Mouse (Mus musculus): ENCODE measurements around the gene Plk5. TPM values are rescaled to one million over a fixed set of nuclear protein-coding genes. Genes with fewer than 3 reads are reported as not detected.

The Plk5 gene
- polyA plus RNA-seq, 1 experiment: 0.05 TPM

DNA sequence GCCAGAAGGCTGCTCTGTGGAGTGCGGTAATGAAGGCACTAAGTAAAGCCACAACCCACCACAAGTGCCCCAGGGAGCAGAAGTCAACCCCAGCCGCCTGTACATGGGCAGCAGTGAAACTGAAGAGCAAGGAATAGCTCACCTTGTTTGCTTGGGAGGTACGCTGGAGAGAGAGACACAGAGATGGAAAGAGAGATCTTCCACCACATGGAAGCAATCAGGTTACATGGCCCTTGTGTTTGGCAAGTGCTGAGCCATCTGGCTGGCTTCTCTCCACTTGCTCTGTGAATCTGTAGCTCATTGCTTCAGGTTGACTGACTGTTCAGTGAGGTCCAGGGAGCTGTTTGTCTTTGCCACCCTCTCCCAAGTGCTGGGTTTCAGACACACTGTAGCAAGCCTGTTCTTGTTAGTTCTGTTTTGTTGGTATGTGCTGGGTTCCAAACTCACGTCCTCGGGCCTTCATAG is 23.7 kb upstream of the Plk5 start:
- Histone ChIP-seq H3K27me3 (ENCODE audit: control insufficient read depth, insufficient read depth, insufficient read length) (no peaks in the 10 kb centered on the region), H3K4me3 (no peak overlapping the region), H3K4me2 (ENCODE audit: low read depth) (no peak overlapping the region), H3K79me2 (ENCODE audit: control insufficient read depth, insufficient read depth) (no peaks in the 10 kb centered on the region), H3ac (ENCODE audit: control insufficient read depth, insufficient read length) (no peak overlapping the region), H3K36me3 (ENCODE audit: control insufficient read depth, insufficient read depth) (no peaks in the 10 kb centered on the region)
- no peak for TF ChIP-seq MYOG (IDR thresholded peaks at IDR 0.05; ENCODE audit: control insufficient read depth in 1 of 3, insufficient read depth in 1 of 3, insufficient read length in 2 of 3, low read depth in 2 of 3)
- TF ChIP-seq REST (IDR thresholded peaks at IDR 0.05; ENCODE audit: insufficient read depth, insufficient read length): no peak
- no peak for TF ChIP-seq POLR2AphosphoS2 (IDR thresholded peaks at IDR 0.05; ENCODE audit: insufficient read length, low read depth)
- no peak for TF ChIP-seq CEBPB (IDR thresholded peaks at IDR 0.05; ENCODE audit: insufficient read depth, poor library complexity, severe bottlenecking)
- TF ChIP-seq MAX (IDR thresholded peaks at IDR 0.05; ENCODE audit: low read depth): no peak
- no peak for TF ChIP-seq POLR2A (IDR thresholded peaks at IDR 0.05; ENCODE audit: insufficient read length, low read depth)
- no peak for TF ChIP-seq E2F4 (IDR thresholded peaks at IDR 0.05; ENCODE audit: insufficient read depth)
- no peak for TF ChIP-seq TCF12 (IDR thresholded peaks at IDR 0.05; ENCODE audit: insufficient read depth, poor library complexity, severe bottlenecking)
- TF ChIP-seq USF1 (IDR thresholded peaks at IDR 0.05; ENCODE audit: low read depth): no peak
- TF ChIP-seq SRF (IDR thresholded peaks at IDR 0.05; ENCODE audit: control insufficient read depth, insufficient read length, low read depth): no peak
- no peak for TF ChIP-seq MYOD1 (IDR thresholded peaks at IDR 0.05; ENCODE audit: control insufficient read depth in 1 of 3, insufficient read length in 2 of 3, low read depth in 2 of 3)
- no peak for TF ChIP-seq TCF3 (IDR thresholded peaks at IDR 0.05; ENCODE audit: insufficient read length, low read depth)

DNA sequence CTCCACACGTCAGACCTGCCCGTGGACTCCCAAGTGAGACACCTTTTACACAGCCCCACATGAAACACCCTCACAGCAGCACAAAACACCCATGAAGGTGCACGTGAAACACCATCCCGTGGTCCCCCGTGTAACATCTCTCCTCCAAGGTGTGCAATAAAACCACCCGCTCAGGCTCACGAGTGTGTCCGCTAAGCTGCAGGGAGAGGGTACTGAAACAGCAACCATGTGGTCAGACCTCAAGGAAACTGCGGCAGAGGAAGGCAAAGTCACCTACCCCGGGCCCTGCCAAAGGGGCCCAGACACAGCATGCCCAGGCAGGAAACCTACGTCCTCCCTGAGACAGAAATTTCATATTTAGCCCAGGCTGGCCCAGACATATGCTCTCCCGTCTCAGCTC is 20.0 kb upstream of the Plk5 start:
- no peaks in the 10 kb centered on the region for H3K79me2 ChIP-seq (ENCODE audit: control insufficient read depth, insufficient read depth)
- no peak overlapping the region for H3K4me3 ChIP-seq
- no peak overlapping the region for H3ac ChIP-seq (ENCODE audit: control insufficient read depth, insufficient read length)
- no peak for TF ChIP-seq TCF3 (IDR thresholded peaks at IDR 0.05; ENCODE audit: insufficient read length, low read depth)
- TF ChIP-seq POLR2AphosphoS2 (IDR thresholded peaks at IDR 0.05; ENCODE audit: insufficient read length, low read depth): peak; percentile 49
- no peak for TF ChIP-seq POLR2A (IDR thresholded peaks at IDR 0.05; ENCODE audit: insufficient read length, low read depth)
- H3K36me3 ChIP-seq (ENCODE audit: control insufficient read depth, insufficient read depth): no peaks in the 10 kb centered on the region
- H3K27me3 ChIP-seq (ENCODE audit: control insufficient read depth, insufficient read depth, insufficient read length): no peaks in the 10 kb centered on the region
- no peak overlapping the region for H3K4me2 ChIP-seq (ENCODE audit: low read depth)

DNA sequence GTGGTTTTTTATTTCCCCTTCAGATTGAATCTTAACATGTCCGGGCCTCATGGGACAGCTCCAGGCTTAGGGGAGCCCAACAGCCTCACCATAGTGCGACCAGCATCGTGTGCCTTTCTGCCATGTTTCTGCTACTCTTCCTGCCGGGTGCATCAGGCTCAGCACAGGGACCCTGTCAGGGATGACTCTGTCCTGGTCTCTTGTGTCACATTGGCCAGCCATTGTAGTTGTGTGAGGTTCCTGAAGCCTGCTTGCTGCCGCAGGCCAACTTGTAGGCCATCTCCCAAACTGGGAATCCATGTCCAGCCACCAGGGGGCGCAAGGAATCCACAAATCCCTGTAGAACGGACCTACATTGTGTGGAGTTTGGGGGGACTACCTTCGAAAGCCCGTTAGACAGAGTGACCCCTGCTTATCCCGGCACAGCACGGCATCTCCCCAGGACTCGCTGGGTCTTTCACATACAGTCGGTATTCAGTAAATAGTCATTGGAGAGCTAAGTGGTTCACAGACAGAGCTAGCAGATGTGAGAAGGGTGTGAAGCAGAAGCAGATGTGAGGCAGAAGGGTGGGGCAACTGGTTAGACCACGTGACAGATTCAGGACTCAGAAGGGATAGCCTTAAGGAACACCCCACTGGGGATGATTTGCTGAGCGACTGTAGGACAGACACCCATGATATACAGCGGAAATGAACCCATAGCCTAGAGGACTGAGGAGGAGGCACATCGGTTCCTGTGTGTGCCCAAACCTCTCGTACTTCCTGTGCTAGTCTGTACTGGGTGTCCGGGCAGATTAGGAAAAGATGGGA is 16.1 kb upstream of the Plk5 start:
- peak overlapping the region; percentile 51 for H3K4me2 ChIP-seq (ENCODE audit: low read depth)
- no peaks in the 10 kb centered on the region for H3K79me2 ChIP-seq (ENCODE audit: control insufficient read depth, insufficient read depth)
- no peaks in the 10 kb centered on the region for H3K36me3 ChIP-seq (ENCODE audit: control insufficient read depth, insufficient read depth)
- no peaks in the 10 kb centered on the region for H3K27me3 ChIP-seq (ENCODE audit: control insufficient read depth, insufficient read depth, insufficient read length)
- TF ChIP-seq POLR2A (IDR thresholded peaks at IDR 0.05; ENCODE audit: insufficient read length, low read depth) (peak; percentile 23), USF1 (IDR thresholded peaks at IDR 0.05; ENCODE audit: low read depth) (peak; percentile 92), POLR2AphosphoS2 (IDR thresholded peaks at IDR 0.05; ENCODE audit: insufficient read length, low read depth) (peak; percentile 83), MYOG (IDR thresholded peaks at IDR 0.05; ENCODE audit: control insufficient read depth in 1 of 3, insufficient read depth in 1 of 3, insufficient read length in 2 of 3, low read depth in 2 of 3) (no peak), SRF (IDR thresholded peaks at IDR 0.05; ENCODE audit: control insufficient read depth, insufficient read length, low read depth) (no peak)
- no peak overlapping the region for H3K4me3 ChIP-seq
- no peak overlapping the region for H3ac ChIP-seq (ENCODE audit: control insufficient read depth, insufficient read length)

DNA sequence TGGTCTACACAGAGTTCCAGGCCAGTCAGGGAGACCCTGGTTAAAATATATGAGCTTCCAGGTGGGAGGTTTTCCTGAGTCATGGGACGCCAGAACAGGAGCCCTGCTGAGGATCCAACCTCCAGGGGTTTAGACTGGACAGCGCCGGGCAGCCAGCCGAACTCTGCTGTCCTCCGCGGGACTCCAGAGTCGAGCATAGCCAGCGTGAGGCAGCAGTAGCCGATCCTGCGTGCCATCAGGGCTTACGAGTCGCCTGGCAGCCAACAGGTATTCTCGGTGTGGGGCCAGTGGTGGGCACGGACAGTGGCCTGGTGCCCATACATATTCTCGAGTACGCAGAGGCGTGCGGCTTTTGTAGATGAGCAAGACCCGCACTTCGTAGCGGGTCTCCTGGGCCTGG is 15.2 kb upstream of the Plk5 start:
- no peaks in the 10 kb centered on the region for H3K36me3 ChIP-seq (ENCODE audit: control insufficient read depth, insufficient read depth)
- H3K27me3 ChIP-seq (ENCODE audit: control insufficient read depth, insufficient read depth, insufficient read length): no peaks in the 10 kb centered on the region
- no peak overlapping the region for H3K4me3 ChIP-seq
- no peak overlapping the region for H3ac ChIP-seq (ENCODE audit: control insufficient read depth, insufficient read length)
- H3K4me2 ChIP-seq (ENCODE audit: low read depth): no peak overlapping the region
- H3K79me2 ChIP-seq (ENCODE audit: control insufficient read depth, insufficient read depth): no peaks in the 10 kb centered on the region
- TF ChIP-seq POLR2AphosphoS2 (IDR thresholded peaks at IDR 0.05; ENCODE audit: insufficient read length, low read depth): peak; percentile 54
- no peak for TF ChIP-seq USF1 (IDR thresholded peaks at IDR 0.05; ENCODE audit: low read depth)

DNA sequence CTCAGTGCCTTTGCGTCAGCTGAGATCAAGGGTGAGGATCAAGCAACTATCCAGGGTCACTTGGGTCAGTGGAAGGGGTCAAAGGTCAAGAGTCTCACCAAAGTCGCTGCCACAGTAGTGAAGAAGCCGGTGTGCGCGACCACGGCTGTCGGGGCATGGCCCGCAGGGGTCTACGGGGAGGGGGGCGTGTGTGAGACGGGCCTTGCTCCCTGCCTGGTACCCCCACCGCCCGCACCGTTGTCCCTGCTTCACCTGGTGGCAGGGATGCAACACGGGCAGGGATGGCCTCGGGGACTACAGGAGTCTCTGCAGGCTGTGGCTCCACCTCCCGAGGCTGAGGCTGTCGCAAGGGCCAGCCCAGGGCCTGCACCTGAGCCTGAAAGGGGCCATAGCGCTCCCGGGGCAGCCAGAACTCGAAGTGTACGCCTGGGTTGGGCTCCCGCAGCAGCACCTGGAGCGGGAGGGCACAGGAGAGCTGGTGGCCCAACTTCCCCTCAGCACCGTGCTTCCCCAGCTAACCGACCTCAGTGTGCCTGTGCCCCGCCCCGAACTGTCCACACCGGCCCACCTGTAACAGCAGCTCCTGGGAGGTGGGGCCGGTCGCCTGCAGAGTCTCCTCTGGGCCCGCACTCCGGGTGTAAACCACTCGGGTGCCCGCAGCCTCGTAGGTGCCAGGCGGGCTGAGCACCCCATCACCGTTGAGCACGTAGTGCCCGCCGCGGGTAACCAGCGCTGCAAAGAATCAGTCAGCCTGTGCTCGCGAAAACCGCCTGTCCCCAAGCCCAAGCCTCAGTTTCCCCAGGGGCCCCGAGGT is 14.6 kb upstream of the Plk5 start:
- Histone ChIP-seq H3K79me2 (ENCODE audit: control insufficient read depth, insufficient read depth) (no peaks in the 10 kb centered on the region), H3K27me3 (ENCODE audit: control insufficient read depth, insufficient read depth, insufficient read length) (no peaks in the 10 kb centered on the region), H3K4me2 (ENCODE audit: low read depth) (no peak overlapping the region), H3K4me3 (no peak overlapping the region), H3K36me3 (ENCODE audit: control insufficient read depth, insufficient read depth) (no peaks in the 10 kb centered on the region), H3ac (ENCODE audit: control insufficient read depth, insufficient read length) (no peak overlapping the region)
- TF ChIP-seq USF1 (IDR thresholded peaks at IDR 0.05; ENCODE audit: low read depth): no peak
- TF ChIP-seq POLR2A (IDR thresholded peaks at IDR 0.05; ENCODE audit: insufficient read length, low read depth): no peak
- no peak for TF ChIP-seq MAX (IDR thresholded peaks at IDR 0.05; ENCODE audit: low read depth)
- no peak for TF ChIP-seq TCF3 (IDR thresholded peaks at IDR 0.05; ENCODE audit: insufficient read length, low read depth)
- peak; percentile 24 for TF ChIP-seq POLR2AphosphoS2 (IDR thresholded peaks at IDR 0.05; ENCODE audit: insufficient read length, low read depth)
- no peak for TF ChIP-seq SRF (IDR thresholded peaks at IDR 0.05; ENCODE audit: control insufficient read depth, insufficient read length, low read depth)
- no peak for TF ChIP-seq MYOG (IDR thresholded peaks at IDR 0.05; ENCODE audit: control insufficient read depth in 1 of 3, insufficient read depth in 1 of 3, insufficient read length in 2 of 3, low read depth in 2 of 3)
- no peak for TF ChIP-seq E2F4 (IDR thresholded peaks at IDR 0.05; ENCODE audit: insufficient read depth)

Measured in myocyte (in vitro differentiated cells).